Mouse (Mus musculus) embryonic facial prominence, embryonic 13.5 days (tissue): ENCODE measurements around the gene Plcg2. TPM values are rescaled to one million over a fixed set of nuclear protein-coding genes. Genes with fewer than 3 reads are reported as not detected.
A peak's percentile ranks its signal among the peaks of the same experiment; 100 is the strongest.

ENCODE experiments used
- ATAC-seq: fragments of 200-750 bp; cut with Nextera tagmentation; 2 replicates; pipeline ENCODE4 v1.8.0; 2017; ENCODE audit warnings: low read depth; ENCODE audit not compliant: insufficient number of reproducible peaks, insufficient read depth, low FRiP score, low TSS enrichment
- H3K27ac ChIP-seq: fragments of 300-500 bp; sonication (generic); 2 replicates; pipeline ENCODE4 v1.5.1; 2015; ENCODE audit warnings: moderate library complexity, mild to moderate bottlenecking, inconsistent platforms
- H3K27me3 ChIP-seq: fragments of 300-500 bp; sonication (generic); 2 replicates; pipeline ENCODE4 v1.6.1; 2015; ENCODE audit warnings: mild to moderate bottlenecking, inconsistent platforms
- H3K36me3 ChIP-seq: fragments of 300-500 bp; sonication (generic); 2 replicates; pipeline ENCODE4 v1.6.1; 2015; ENCODE audit warnings: mild to moderate bottlenecking, inconsistent platforms
- H3K4me1 ChIP-seq: fragments of 300-500 bp; sonication (generic); 2 replicates; pipeline ENCODE4 v1.6.1; 2015; ENCODE audit warnings: inconsistent platforms
- H3K4me2 ChIP-seq: fragments of 300-500 bp; sonication (generic); 2 replicates; pipeline ENCODE4 v1.6.1; 2015; ENCODE audit warnings: moderate library complexity, mild to moderate bottlenecking, inconsistent platforms
- H3K4me3 ChIP-seq: fragments of 300-500 bp; sonication (generic); 2 replicates; pipeline ENCODE4 v1.5.1; 2015; ENCODE audit warnings: mild to moderate bottlenecking, inconsistent platforms
- H3K9ac ChIP-seq: fragments of 300-500 bp; sonication (generic); 2 replicates; pipeline ENCODE4 v1.6.1; 2015; ENCODE audit warnings: mild to moderate bottlenecking, inconsistent platforms
- H3K9me3 ChIP-seq: fragments of 300-500 bp; sonication (generic); 2 replicates; pipeline ENCODE4 v1.6.1; 2016; ENCODE audit warnings: inconsistent platforms
- WGBS: fragments of 180-500 bp; shearing (Covaris S2); methylation state at CpG from one replicate; pipeline ENCODE4 v1.1.7; 2015; ENCODE audit warnings: mixed read lengths; 5-methylcytosine and 5-hydroxymethylcytosine counted together
- polyA plus RNA-seq: library from polyadenylated mRNA; unstranded; fragments of >200 nt; fragmentation: Nextera tagmentation; extraction: Ambion mirVana; gene quantifications from 2 replicates; pipeline ENCODE4 v1.2.1, GENCODE M21; 2015

Plcg2 gene
- polyA plus RNA-seq, 1 experiment from 2014 or later: 2.4 TPM

GRCm38 (mm10) chr8:117550529-117550928 lies 52.4 kb downstream of the Plcg2 start:
- Histone ChIP-seq H3K9me3 (no peaks in the 10 kb centered on the region), H3K36me3 (no peaks in the 10 kb centered on the region), H3K4me3 (no peak overlapping the region), H3K4me2 (no peak overlapping the region), H3K27me3 (no peaks in the 10 kb centered on the region), H3K4me1 (no peaks in the 10 kb centered on the region), H3K27ac (no peak overlapping the region), H3K9ac (no peak overlapping the region)
- no peak for ATAC-seq
- 90% methylated on average over 5 of the region's 5 CpGs for WGBS

GRCm38 (mm10) chr8:117561014-117561413 lies 62.9 kb downstream of the Plcg2 start:
- 63% methylated on average over 4 of the region's 4 CpGs for WGBS

GRCm38 (mm10) chr8:117561735-117562361 lies 63.8 kb downstream of the Plcg2 start:
- Histone ChIP-seq H3K27me3 (no peaks in the 10 kb centered on the region), H3K27ac (no peak overlapping the region), H3K4me2 (peak overlapping the region; percentile 45), H3K9me3 (no peaks in the 10 kb centered on the region), H3K9ac (no peak overlapping the region), H3K4me3 (peak overlapping the region; percentile 20), H3K36me3 (no peaks in the 10 kb centered on the region), H3K4me1 (peaks cover 7% of the 10 kb centered on the region)
- ATAC-seq: no peak
- WGBS: 22% methylated on average over 17 of the region's 17 CpGs

More at GRCm38 (mm10) chr8:117561014-117561413, 62.9 kb downstream of the Plcg2 start:
- H3K4me2 ChIP-seq: no peak overlapping the region
- no peaks in the 10 kb centered on the region for H3K36me3 ChIP-seq
- no peak overlapping the region for H3K27ac ChIP-seq
- no peaks in the 10 kb centered on the region for H3K9me3 ChIP-seq
- peaks cover 7% of the 10 kb centered on the region for H3K4me1 ChIP-seq
- no peak overlapping the region for H3K4me3 ChIP-seq
- ATAC-seq: no peak
- H3K9ac ChIP-seq: no peak overlapping the region
- no peaks in the 10 kb centered on the region for H3K27me3 ChIP-seq

GRCm38 (mm10) chr8:117562445-117563014 lies 64.4 kb downstream of the Plcg2 start:
- no peak for ATAC-seq
- peak overlapping the region; percentile 20 for H3K4me3 ChIP-seq
- H3K27me3 ChIP-seq: no peaks in the 10 kb centered on the region
- no peak overlapping the region for H3K9ac ChIP-seq
- no peaks in the 10 kb centered on the region for H3K36me3 ChIP-seq
- peak overlapping the region; percentile 45 for H3K4me2 ChIP-seq
- WGBS: 40% methylated on average over 16 of the region's 16 CpGs
- peaks cover 7% of the 10 kb centered on the region for H3K4me1 ChIP-seq
- H3K27ac ChIP-seq: no peak overlapping the region
- H3K9me3 ChIP-seq: no peaks in the 10 kb centered on the region

- Histone ChIP-seq H3K4me1 (no peaks in the 10 kb centered on the region), H3K27ac (no peak overlapping the region), H3K36me3 (no peaks in the 10 kb centered on the region), H3K9ac (no peak overlapping the region), H3K4me3 (no peak overlapping the region), H3K4me2 (no peak overlapping the region), H3K9me3 (no peaks in the 10 kb centered on the region), H3K27me3 (no peaks in the 10 kb centered on the region)
- WGBS: 30% methylated on average over 5 of the region's 5 CpGs
- ATAC-seq: no peak
Observed at GRCm38 (mm10) chr8:117569409-117569808, 71.3 kb downstream of the Plcg2 start.

- 62% methylated on average over 9 of the region's 9 CpGs for WGBS
- no peak for ATAC-seq
Observed at GRCm38 (mm10) chr8:117576291-117576785, 78.2 kb downstream of the Plcg2 start.

GRCm38 (mm10) chr8:117577059-117577458 lies 79.0 kb downstream of the Plcg2 start:
- ATAC-seq: no peak
- Histone ChIP-seq H3K9me3 (no peaks in the 10 kb centered on the region), H3K4me2 (no peak overlapping the region), H3K27ac (no peak overlapping the region), H3K4me1 (0 out of 2 replicates have a peak, but pooled peaks cover 5% of the 10 kb centered on the region), H3K9ac (no peak overlapping the region), H3K4me3 (no peak overlapping the region), H3K27me3 (no peaks in the 10 kb centered on the region), H3K36me3 (no peaks in the 10 kb centered on the region)
- WGBS: 84% methylated on average over 6 of the region's 6 CpGs

More at GRCm38 (mm10) chr8:117576291-117576785, 78.2 kb downstream of the Plcg2 start:
- no peak overlapping the region for H3K4me3 ChIP-seq
- H3K4me1 ChIP-seq: 0 out of 2 replicates have a peak, but pooled peaks cover 5% of the 10 kb centered on the region
- H3K9me3 ChIP-seq: no peaks in the 10 kb centered on the region
- H3K36me3 ChIP-seq: no peaks in the 10 kb centered on the region
- no peak overlapping the region for H3K27ac ChIP-seq
- no peak overlapping the region for H3K4me2 ChIP-seq
- H3K9ac ChIP-seq: no peak overlapping the region
- H3K27me3 ChIP-seq: no peaks in the 10 kb centered on the region

- no peak overlapping the region for H3K4me2 ChIP-seq
- H3K27me3 ChIP-seq: no peaks in the 10 kb centered on the region
- 59% methylated on average over 10 of the region's 10 CpGs for WGBS
- H3K36me3 ChIP-seq: no peaks in the 10 kb centered on the region
- H3K9me3 ChIP-seq: no peaks in the 10 kb centered on the region
- 0 out of 2 replicates have a peak, but pooled peaks cover 5% of the 10 kb centered on the region for H3K4me1 ChIP-seq
- ATAC-seq: no peak
- H3K4me3 ChIP-seq: no peak overlapping the region
- H3K27ac ChIP-seq: no peak overlapping the region
- no peak overlapping the region for H3K9ac ChIP-seq
Observed at GRCm38 (mm10) chr8:117577883-117578282, 79.8 kb downstream of the Plcg2 start.

GRCm38 (mm10) chr8:117578856-117579255 lies 80.8 kb downstream of the Plcg2 start:
- Histone ChIP-seq H3K36me3 (no peaks in the 10 kb centered on the region), H3K27me3 (no peaks in the 10 kb centered on the region), H3K4me3 (no peak overlapping the region), H3K9me3 (no peaks in the 10 kb centered on the region), H3K4me2 (no peak overlapping the region), H3K27ac (no peak overlapping the region), H3K4me1 (0 out of 2 replicates have a peak, but pooled peaks cover 5% of the 10 kb centered on the region), H3K9ac (no peak overlapping the region)
- WGBS: 88% methylated on average over 6 of the region's 6 CpGs
- ATAC-seq: no peak

- Histone ChIP-seq H3K4me1 (no peaks in the 10 kb centered on the region), H3K27me3 (no peaks in the 10 kb centered on the region), H3K9me3 (no peaks in the 10 kb centered on the region), H3K4me2 (no peak overlapping the region), H3K9ac (no peak overlapping the region), H3K27ac (no peak overlapping the region), H3K4me3 (no peak overlapping the region), H3K36me3 (no peaks in the 10 kb centered on the region)
- ATAC-seq: no peak
- 94% methylated on average over 5 of the region's 5 CpGs for WGBS
Observed at GRCm38 (mm10) chr8:117593862-117594261, 95.8 kb downstream of the Plcg2 start.

GRCm38 (mm10) chr8:117595001-117595400 lies 96.9 kb downstream of the Plcg2 start:
- H3K27ac ChIP-seq: no peak overlapping the region
- H3K9ac ChIP-seq: no peak overlapping the region
- H3K9me3 ChIP-seq: no peaks in the 10 kb centered on the region
- H3K4me2 ChIP-seq: no peak overlapping the region
- no peaks in the 10 kb centered on the region for H3K27me3 ChIP-seq
- WGBS: 77% methylated on average over 2 of the region's 2 CpGs
- ATAC-seq: no peak
- no peaks in the 10 kb centered on the region for H3K4me1 ChIP-seq
- no peaks in the 10 kb centered on the region for H3K36me3 ChIP-seq
- H3K4me3 ChIP-seq: no peak overlapping the region

GRCm38 (mm10) chr8:117596777-117597176 lies 98.7 kb downstream of the Plcg2 start:
- H3K27me3 ChIP-seq: no peaks in the 10 kb centered on the region
- 88% methylated on average over 5 of the region's 5 CpGs for WGBS

More at GRCm38 (mm10) chr8:117596777-117597176, 98.7 kb downstream of the Plcg2 start:
- no peak overlapping the region for H3K4me3 ChIP-seq
- no peaks in the 10 kb centered on the region for H3K9me3 ChIP-seq
- H3K4me2 ChIP-seq: no peak overlapping the region
- no peak overlapping the region for H3K27ac ChIP-seq
- ATAC-seq: no peak
- no peak overlapping the region for H3K9ac ChIP-seq
- H3K4me1 ChIP-seq: no peaks in the 10 kb centered on the region
- no peaks in the 10 kb centered on the region for H3K36me3 ChIP-seq
